Mouse (Mus musculus): ENCODE measurements around the gene Fut11. TPM values are rescaled to one million over a fixed set of nuclear protein-coding genes. Genes with fewer than 3 reads are reported as not detected.

The Fut11 gene
- polyA plus RNA-seq, 1 experiment from 2014 or later: 13.7 TPM

DNA sequence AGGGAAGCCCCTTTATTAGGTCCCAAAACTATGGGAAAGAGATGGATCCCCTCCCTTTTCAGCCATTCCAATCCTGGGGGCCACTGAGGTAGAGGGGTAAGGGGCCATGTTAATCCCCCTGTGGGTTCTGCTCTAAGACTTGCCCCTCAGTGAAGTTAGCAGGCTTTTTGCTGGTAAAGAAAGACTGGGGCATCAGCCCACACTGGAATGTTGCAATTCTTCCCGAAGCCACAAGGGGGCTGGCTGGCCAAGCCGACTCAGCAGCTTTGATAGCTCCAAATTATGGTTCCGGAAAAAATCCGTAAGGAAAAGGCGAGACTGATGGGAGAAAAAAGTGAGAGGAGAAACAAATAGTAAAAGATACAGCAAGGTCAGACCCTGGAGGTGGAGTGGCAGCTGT is 29.3 kb downstream of the Fut11 start:
- no peaks in the 10 kb centered on the region for H3K27me3 ChIP-seq (ENCODE audit: control insufficient read depth, insufficient read depth, low read length)
- ATAC-seq (ENCODE audit: low FRiP score, low TSS enrichment) (peak; percentile 21; the same call in 1 of the 2 replicates), DNase-seq (ENCODE audit: low spot score) (peak; percentile 66)
- TF ChIP-seq CTCF (IDR thresholded peaks at IDR 0.05; ENCODE audit: low read depth) (peak; percentile 88), EP300 (optimal IDR thresholded peaks at IDR 0.05) (no peak)
- no peak overlapping the region for H3K27ac ChIP-seq (replicated peaks)
- WGBS: 14% methylated on average over 5 of the region's 5 CpGs
- H3K9ac ChIP-seq (ENCODE audit: low read length): no peak overlapping the region
- no peaks in the 10 kb centered on the region for H3K4me1 ChIP-seq (replicated peaks; ENCODE audit: control insufficient read depth, insufficient read depth)
- peaks cover 63% of the 10 kb centered on the region for H3K36me3 ChIP-seq (ENCODE audit: control insufficient read depth, insufficient read depth, low read length)
- H3K4me3 ChIP-seq (ENCODE audit: low read depth, low read length): no peak overlapping the region
- no peak overlapping the region for H3K4me2 ChIP-seq (replicated peaks; ENCODE audit: low read depth)
- H3K9me3 ChIP-seq (ENCODE audit: control insufficient read depth, low read length): no peaks in the 10 kb centered on the region

DNA sequence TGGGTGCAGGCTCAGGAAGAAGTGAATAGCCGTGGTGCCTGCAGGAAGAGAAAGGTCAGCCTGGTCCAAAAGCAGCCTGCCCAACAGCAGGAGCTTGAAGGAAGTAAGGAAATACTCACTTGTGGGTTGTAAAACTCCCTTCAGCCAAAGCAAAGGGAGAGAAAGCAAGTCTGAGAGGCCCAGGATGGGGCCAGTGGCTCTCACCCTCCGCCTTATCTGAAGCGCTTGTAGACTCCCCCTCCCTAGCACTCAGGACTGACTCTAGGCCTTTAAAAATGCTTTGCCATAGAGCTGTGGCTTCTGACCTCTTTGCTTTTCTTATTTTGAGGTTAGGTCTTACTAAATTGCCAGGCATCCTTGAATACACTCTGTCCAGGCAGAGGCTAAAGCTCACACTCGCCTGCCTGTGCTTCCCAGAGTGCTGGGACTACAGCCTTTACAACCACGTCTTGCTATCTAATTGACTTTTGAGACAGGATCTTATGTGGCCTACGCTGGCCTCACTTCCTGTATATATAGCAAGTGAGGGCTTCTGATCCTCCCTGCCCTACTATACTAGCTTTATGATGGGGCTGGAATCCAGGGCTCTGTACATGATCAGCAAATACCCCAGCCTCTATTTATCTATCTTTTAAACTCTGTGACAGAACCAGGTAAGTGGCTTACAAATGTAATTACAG is 31.0 kb downstream of the Fut11 start:
- H3K4me1 ChIP-seq (replicated peaks; ENCODE audit: control insufficient read depth, insufficient read depth): no peaks in the 10 kb centered on the region
- no peak for ATAC-seq (ENCODE audit: low FRiP score, low TSS enrichment)
- WGBS: 70% methylated on average over 6 of the region's 6 CpGs
- no peak overlapping the region for H3K9ac ChIP-seq (ENCODE audit: low read length)
- no peak for TF ChIP-seq EP300 (optimal IDR thresholded peaks at IDR 0.05)
- no peak for TF ChIP-seq CTCF (IDR thresholded peaks at IDR 0.05; ENCODE audit: low read depth)
- no peak overlapping the region for H3K4me2 ChIP-seq (replicated peaks; ENCODE audit: low read depth)
- H3K27me3 ChIP-seq (ENCODE audit: control insufficient read depth, insufficient read depth, low read length): no peaks in the 10 kb centered on the region
- no peak overlapping the region; the same call in 1 of the 2 replicates for H3K27ac ChIP-seq (replicated peaks)
- peaks cover 64% of the 10 kb centered on the region for H3K36me3 ChIP-seq (ENCODE audit: control insufficient read depth, insufficient read depth, low read length)
- no peak for DNase-seq (ENCODE audit: low spot score)
- no peak overlapping the region for H3K4me3 ChIP-seq (ENCODE audit: low read depth, low read length)
- no peaks in the 10 kb centered on the region for H3K9me3 ChIP-seq (ENCODE audit: control insufficient read depth, low read length)

DNA sequence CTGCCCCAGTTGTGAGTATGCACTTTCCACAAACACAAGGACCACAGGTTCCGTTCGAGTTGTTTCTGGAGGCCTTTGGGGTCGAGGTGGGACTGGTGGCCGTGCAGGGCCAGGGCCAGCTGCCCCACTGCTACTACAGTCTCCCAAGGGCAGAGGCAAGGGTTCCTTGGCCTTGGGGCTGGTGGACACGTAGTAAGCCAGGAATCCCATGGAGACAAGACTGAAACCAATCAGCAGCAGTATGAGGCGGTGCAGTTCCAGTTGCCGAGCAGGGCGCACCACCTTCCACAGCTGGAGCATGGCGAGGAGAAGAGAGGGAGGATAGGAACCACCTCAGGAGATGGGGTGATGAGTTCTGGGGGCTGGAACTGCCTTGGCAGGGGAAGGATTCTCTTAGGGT is 35.1 kb downstream of the Fut11 start:
- Histone ChIP-seq H3K4me2 (replicated peaks; ENCODE audit: low read depth) (no peak overlapping the region), H3K9me3 (ENCODE audit: control insufficient read depth, low read length) (no peaks in the 10 kb centered on the region), H3K4me3 (ENCODE audit: low read depth, low read length) (no peak overlapping the region), H3K4me1 (replicated peaks; ENCODE audit: control insufficient read depth, insufficient read depth) (no peaks in the 10 kb centered on the region), H3K27ac (replicated peaks) (no peak overlapping the region), H3K9ac (ENCODE audit: low read length) (no peak overlapping the region), H3K27me3 (ENCODE audit: control insufficient read depth, insufficient read depth, low read length) (no peaks in the 10 kb centered on the region), H3K36me3 (ENCODE audit: control insufficient read depth, insufficient read depth, low read length) (peaks cover 35% of the 10 kb centered on the region)
- no peak for TF ChIP-seq CTCF (IDR thresholded peaks at IDR 0.05; ENCODE audit: low read depth)
- no peak for TF ChIP-seq EP300 (optimal IDR thresholded peaks at IDR 0.05)
- 92% methylated on average over 9 of the region's 9 CpGs for WGBS
- ATAC-seq (ENCODE audit: low FRiP score, low TSS enrichment): no peak
- DNase-seq (ENCODE audit: low spot score): no peak

- Histone ChIP-seq H3K4me3 (ENCODE audit: low read depth, low read length) (no peak overlapping the region), H3K27me3 (ENCODE audit: control insufficient read depth, insufficient read depth, low read length) (no peaks in the 10 kb centered on the region), H3K27ac (replicated peaks) (no peak overlapping the region), H3K4me1 (replicated peaks; ENCODE audit: control insufficient read depth, insufficient read depth) (0 out of 2 replicates have a peak, but pooled peaks cover 3% of the 10 kb centered on the region), H3K4me2 (replicated peaks; ENCODE audit: low read depth) (no peak overlapping the region), H3K9ac (ENCODE audit: low read length) (no peak overlapping the region), H3K9me3 (ENCODE audit: control insufficient read depth, low read length) (no peaks in the 10 kb centered on the region), H3K36me3 (ENCODE audit: control insufficient read depth, insufficient read depth, low read length) (peaks cover 25% of the 10 kb centered on the region)
- no peak for TF ChIP-seq EP300 (optimal IDR thresholded peaks at IDR 0.05)
- TF ChIP-seq CTCF (IDR thresholded peaks at IDR 0.05; ENCODE audit: low read depth): no peak
- no peak for ATAC-seq (ENCODE audit: low FRiP score, low TSS enrichment)
- WGBS: 68% methylated on average over 9 of the region's 9 CpGs
- DNase-seq (ENCODE audit: low spot score): no peak
Measured at GRCm38 (mm10) chr14:20730853-20731602, 36.3 kb downstream of the Fut11 start.

GRCm38 (mm10) chr14:20733041-20733951 is 38.5 kb downstream of the Fut11 start:
- no peak for TF ChIP-seq EP300 (optimal IDR thresholded peaks at IDR 0.05)
- TF ChIP-seq CTCF (IDR thresholded peaks at IDR 0.05; ENCODE audit: low read depth): no peak
- WGBS: 32% methylated on average over 12 of the region's 12 CpGs
- Histone ChIP-seq H3K9ac (ENCODE audit: low read length) (peak overlapping the region; percentile 96), H3K27me3 (ENCODE audit: control insufficient read depth, insufficient read depth, low read length) (no peaks in the 10 kb centered on the region), H3K4me2 (replicated peaks; ENCODE audit: low read depth) (peak overlapping the region; percentile 96), H3K4me1 (replicated peaks; ENCODE audit: control insufficient read depth, insufficient read depth) (peaks cover 3% of the 10 kb centered on the region; the same call in 1 of the 2 replicates), H3K27ac (replicated peaks) (peak overlapping the region; percentile 94), H3K9me3 (ENCODE audit: control insufficient read depth, low read length) (no peaks in the 10 kb centered on the region), H3K36me3 (ENCODE audit: control insufficient read depth, insufficient read depth, low read length) (peaks cover 17% of the 10 kb centered on the region), H3K4me3 (ENCODE audit: low read depth, low read length) (peak overlapping the region; percentile 89)
- ATAC-seq (ENCODE audit: low FRiP score, low TSS enrichment): no peak
- no peak for DNase-seq (ENCODE audit: low spot score)

Data from stomach, postnatal 0 days (tissue).